Mouse (Mus musculus) kidney, adult 2 months (tissue): Measurements from ENCODE around the gene Ptpro. TPM values are rescaled to one million over a fixed set of nuclear protein-coding genes. Genes with fewer than 3 reads are reported as not detected.

ENCODE experiments used
- DNase-seq: peaks from one replicate; pipeline ENCODE4 v3.0.0; 2021
- H3K27ac ChIP-seq: fragments of 200-500 bp; 2 replicates; pipeline ENCODE4 v1.5.1; 2012; ENCODE audit warnings: low read depth, low read length, control low read depth, inconsistent platforms; ENCODE audit not compliant: insufficient read depth
- H3K27me3 ChIP-seq: fragments of 200-500 bp; replicated peaks from 2 replicates; pipeline ENCODE4 v1.6.1; 2012; ENCODE audit warnings: mild to moderate bottlenecking, moderate library complexity, low read length, inconsistent platforms; ENCODE audit not compliant: control insufficient read depth, insufficient read depth
- H3K36me3 ChIP-seq: fragments of 200-500 bp; 2 replicates; pipeline ENCODE4 v1.6.1; 2012; ENCODE audit warnings: mild to moderate bottlenecking, moderate library complexity, low read length, inconsistent platforms; ENCODE audit not compliant: control insufficient read depth, insufficient read depth
- H3K4me1 ChIP-seq: fragments of 200-500 bp; 2 replicates; pipeline ENCODE4 v1.6.1; 2011; ENCODE audit warnings: low read length; ENCODE audit not compliant: control insufficient read depth, insufficient read depth
- H3K4me3 ChIP-seq: fragments of 200-500 bp; 2 replicates; pipeline ENCODE4 v1.5.1; 2011; ENCODE audit warnings: mild to moderate bottlenecking, low read depth, low read length, control low read depth; ENCODE audit not compliant: insufficient read depth
- CTCF ChIP-seq: fragments of 200-500 bp; conservative IDR thresholded peaks from 2 replicates; pipeline ENCODE4 v1.5.1; 2011; ENCODE audit warnings: low read depth, mild to moderate bottlenecking, control low read depth, low read length, moderate library complexity, mixed read lengths; ENCODE audit not compliant: insufficient read depth, insufficient read length
- POLR2A ChIP-seq: fragments of 200-500 bp; IDR thresholded peaks from one replicate; pipeline ENCODE4 v1.6.1; 2011; ENCODE audit warnings: low read depth, low read length, control low read depth
- WGBS: fragments of 180-500 bp; shearing (Covaris S2); methylation state at CpG from one replicate; pipeline ENCODE4 v1.1.7; 2018; 5-methylcytosine and 5-hydroxymethylcytosine counted together
- polyA plus RNA-seq: library from polyadenylated mRNA; depleted of rRNA; stranded (reverse); fragments of >200 nt; gene quantifications from 2 replicates; pipeline ENCODE4 v1.2.3, GENCODE M21; 2012

Gene Ptpro
- polyA plus RNA-seq, 1 experiment = 13.0 TPM

DNA sequence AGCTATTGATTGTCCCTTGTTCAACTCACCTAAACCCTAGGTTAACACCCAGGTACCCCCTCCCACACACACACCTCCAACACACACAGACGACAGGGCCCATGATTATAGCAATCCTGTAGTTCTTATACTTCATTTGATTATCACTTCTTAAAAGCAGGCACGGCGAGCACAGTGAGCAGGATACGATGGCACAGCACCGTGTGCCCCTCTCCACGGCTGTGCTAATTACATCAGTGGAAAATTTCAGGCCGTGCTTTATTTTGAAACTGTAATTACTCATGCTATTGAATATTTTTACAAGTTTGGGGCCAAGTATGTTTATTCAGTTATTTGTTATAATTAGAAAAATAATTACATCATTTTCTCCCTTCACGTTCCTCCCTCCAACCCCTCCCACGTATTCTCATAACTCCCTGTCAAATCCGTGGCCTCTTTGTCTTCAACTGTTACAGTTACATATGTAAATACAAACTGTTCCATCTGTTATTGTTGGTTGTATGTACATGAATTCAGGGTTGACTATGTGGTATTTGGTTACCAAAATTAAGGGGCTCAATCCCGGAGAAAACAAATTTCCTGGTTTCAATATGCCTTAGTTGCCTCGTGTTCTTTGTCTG, 66.2 kb downstream of the Ptpro start:
- TF ChIP-seq CTCF = no peak
- no peak for TF ChIP-seq POLR2A
- WGBS = 82% methylated on average over 12 of the region's 12 CpGs
- no peak overlapping the region for H3K4me3 ChIP-seq
- no peaks in the 10 kb centered on the region for H3K36me3 ChIP-seq
- H3K27me3 ChIP-seq = no peaks in the 10 kb centered on the region; the same call in 1 of the 2 replicates
- H3K4me1 ChIP-seq = no peaks in the 10 kb centered on the region
- DNase-seq = no peak
- no peak overlapping the region for H3K27ac ChIP-seq

GRCm38 (mm10) chr6:137319658-137320057, 67.5 kb downstream of the Ptpro start:
- Histone ChIP-seq H3K27ac (no peak overlapping the region), H3K36me3 (no peaks in the 10 kb centered on the region), H3K4me3 (no peak overlapping the region), H3K4me1 (no peaks in the 10 kb centered on the region), H3K27me3 (no peaks in the 10 kb centered on the region; the same call in 1 of the 2 replicates)
- 47% methylated on average over 1 of the region's 1 CpGs for WGBS
- no peak for DNase-seq
- TF ChIP-seq CTCF = no peak
- no peak for TF ChIP-seq POLR2A

DNA sequence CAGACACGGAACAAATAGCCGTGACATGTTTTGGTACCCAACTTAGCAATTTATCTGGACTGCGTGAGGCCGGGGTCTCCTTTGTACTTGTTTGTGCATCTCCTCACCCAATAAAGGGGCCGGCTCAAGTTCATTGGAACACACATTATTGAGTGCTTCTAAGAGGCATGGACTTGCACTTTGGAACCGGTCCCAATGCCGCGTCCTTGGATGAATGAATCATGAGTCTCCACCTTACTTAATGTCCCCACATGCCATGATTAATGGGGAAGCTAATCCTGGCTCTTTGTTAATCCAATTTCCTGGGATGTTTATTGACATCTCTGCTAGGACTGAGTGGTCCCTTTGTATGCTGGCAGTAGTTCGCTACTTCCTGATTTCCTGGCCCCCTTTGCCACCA, 75.6 kb downstream of the Ptpro start:
- H3K36me3 ChIP-seq = no peaks in the 10 kb centered on the region
- H3K27ac ChIP-seq = no peak overlapping the region
- TF ChIP-seq CTCF (no peak), POLR2A (no peak)
- no peak for DNase-seq
- WGBS = 52% methylated on average over 9 of the region's 9 CpGs
- H3K4me1 ChIP-seq = no peaks in the 10 kb centered on the region
- no peaks in the 10 kb centered on the region for H3K27me3 ChIP-seq
- no peak overlapping the region for H3K4me3 ChIP-seq

DNA sequence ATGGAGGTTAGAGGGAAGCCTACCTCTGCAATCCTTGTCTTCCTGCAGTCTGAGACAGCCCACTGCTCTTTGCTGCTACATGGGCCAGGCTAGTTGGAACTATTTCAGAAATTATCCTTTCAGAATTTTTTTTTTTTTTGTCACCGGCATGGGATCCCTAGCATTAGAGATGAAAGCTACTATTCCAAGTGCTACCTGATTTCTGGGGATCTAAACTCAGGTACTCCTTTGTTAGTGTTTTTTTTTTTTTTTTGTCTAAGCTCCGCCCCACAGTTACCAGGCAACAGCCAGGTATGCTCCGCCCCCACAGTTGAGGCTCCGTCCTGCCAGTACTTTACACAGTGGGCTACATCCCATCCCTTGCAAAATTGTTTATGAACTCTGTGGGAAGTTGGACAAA, 76.1 kb downstream of the Ptpro start:
- H3K27me3 ChIP-seq = no peaks in the 10 kb centered on the region
- no peak overlapping the region for H3K27ac ChIP-seq
- TF ChIP-seq POLR2A = no peak
- TF ChIP-seq CTCF = no peak
- WGBS = 77% methylated on average over 4 of the region's 4 CpGs
- no peaks in the 10 kb centered on the region for H3K4me1 ChIP-seq
- H3K4me3 ChIP-seq = no peak overlapping the region
- H3K36me3 ChIP-seq = no peaks in the 10 kb centered on the region
- no peak for DNase-seq

GRCm38 (mm10) chr6:137330782-137331181, 78.7 kb downstream of the Ptpro start:
- no peaks in the 10 kb centered on the region for H3K4me1 ChIP-seq
- 72% methylated on average over 5 of the region's 5 CpGs for WGBS
- H3K27ac ChIP-seq = no peak overlapping the region
- no peaks in the 10 kb centered on the region for H3K36me3 ChIP-seq
- TF ChIP-seq POLR2A (no peak), CTCF (no peak)
- H3K4me3 ChIP-seq = no peak overlapping the region
- no peak for DNase-seq
- no peaks in the 10 kb centered on the region for H3K27me3 ChIP-seq

- WGBS = 51% methylated on average over 3 of the region's 3 CpGs
- no peak for DNase-seq
These were observed 79.7 kb downstream of the Ptpro start for GRCm38 (mm10) chr6:137331826-137332225.

DNA sequence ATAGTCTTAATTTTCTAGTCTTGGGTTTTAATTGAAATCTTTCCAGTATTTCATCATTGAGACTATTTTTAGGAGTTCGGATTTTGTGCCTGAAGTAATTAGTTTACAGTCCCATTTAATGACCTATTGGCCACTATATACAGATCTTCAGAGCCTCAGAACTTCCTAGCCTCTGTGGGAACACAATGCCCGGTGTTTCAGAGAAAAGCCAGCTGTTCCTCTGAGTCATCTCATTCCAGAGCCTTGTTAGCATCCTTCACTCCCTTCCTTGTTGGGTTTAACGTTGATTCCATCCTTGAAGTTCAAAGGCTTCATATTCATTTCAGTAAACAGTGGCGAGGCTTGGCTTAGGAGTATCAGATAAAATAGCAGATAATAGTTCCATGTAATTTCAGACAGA, 87.0 kb downstream of the Ptpro start:
- WGBS = 27% methylated on average over 4 of the region's 4 CpGs
- Histone ChIP-seq H3K4me3 (no peak overlapping the region), H3K4me1 (no peaks in the 10 kb centered on the region), H3K36me3 (no peaks in the 10 kb centered on the region), H3K27me3 (no peaks in the 10 kb centered on the region), H3K27ac (no peak overlapping the region)
- no peak for DNase-seq
- TF ChIP-seq POLR2A (no peak), CTCF (no peak)

More at GRCm38 (mm10) chr6:137331826-137332225, 79.7 kb downstream of the Ptpro start:
- Histone ChIP-seq H3K27me3 (no peaks in the 10 kb centered on the region), H3K27ac (no peak overlapping the region), H3K4me3 (no peak overlapping the region), H3K36me3 (no peaks in the 10 kb centered on the region), H3K4me1 (no peaks in the 10 kb centered on the region)
- TF ChIP-seq CTCF (no peak), POLR2A (no peak)
